Mouse (Mus musculus): ENCODE measurements around the gene Tpsb2. TPM values are rescaled to one million over a fixed set of nuclear protein-coding genes. Genes with fewer than 3 reads are reported as not detected.

Gene Tpsb2
- total RNA-seq (2014; rRNA removed) (0.28 and 1.8 TPM in 2 replicates), polyA plus RNA-seq (2015; fragmentation: Nextera tagmentation; extraction: Ambion mirVana) (0.60 and 1.0 TPM in 2 replicates)

GRCm38 (mm10) chr17:25366005-25366404 is at the start of gene Tpsb2:
Gene Tpsb2 (plus strand): TSS chr17:25366305.
- H3K4me1 ChIP-seq (ENCODE audit: insufficient read depth, low read length): no peaks in the 10 kb centered on the region
- H3K9ac ChIP-seq (replicated peaks; ENCODE audit: low read length, poor library complexity, severe bottlenecking): no peak within 1 kb of the TSS
- ATAC-seq (ENCODE audit: low FRiP score): no peak
- WGBS: 67% methylated on average over 2 of the region's 2 CpGs
- no peaks in the 10 kb centered on the region for H3K9me3 ChIP-seq (ENCODE audit: low read length)
- H3K4me3 ChIP-seq (ENCODE audit: low read depth, low read length): no peak within 1 kb of the TSS
- TF ChIP-seq CTCF (IDR thresholded peaks at IDR 0.05): no peak
- H3K27ac ChIP-seq (ENCODE audit: low read depth, low read length): no peak within 1 kb of the TSS
- no peak for DNase-seq (ENCODE audit: low spot score)
- no peak within 1 kb of the TSS for H3K4me2 ChIP-seq (ENCODE audit: low read depth, low read length, poor library complexity, severe bottlenecking)
- no peaks in the 10 kb centered on the region for H3K27me3 ChIP-seq (ENCODE audit: insufficient read depth, low read length)
- no peaks in the 10 kb centered on the region for H3K36me3 ChIP-seq (ENCODE audit: insufficient read depth, low read length)

DNA sequence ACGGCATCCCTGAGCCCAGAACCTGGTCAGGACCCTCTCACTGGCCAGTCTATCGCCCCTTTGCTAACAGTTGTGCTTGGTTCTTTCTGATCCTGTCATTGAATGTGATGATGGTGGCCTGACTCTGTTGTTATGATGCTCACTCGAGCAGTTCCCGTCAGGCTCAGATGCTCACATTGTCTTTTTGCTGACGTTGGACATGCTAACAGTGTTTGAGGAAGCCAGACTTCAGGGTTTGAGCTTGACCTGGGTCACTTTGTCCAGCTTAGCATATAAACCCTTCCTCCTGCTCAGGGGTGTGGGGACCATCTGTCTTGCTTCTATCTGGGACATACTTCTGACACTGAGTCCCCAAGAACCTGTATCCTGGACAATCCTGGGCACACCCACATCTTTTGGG is 47.8 kb upstream of the Tpsb2 start, which contains the start of gene Prss29:
Gene Prss29 (plus strand): TSS at position 301 of the 400 bp plus-strand sequence.
- Histone ChIP-seq H3K9me3 (ENCODE audit: low read length) (no peaks in the 10 kb centered on the region), H3K4me3 (ENCODE audit: low read depth, low read length) (no peak within 1 kb of the TSS), H3K9ac (replicated peaks; ENCODE audit: low read length, poor library complexity, severe bottlenecking) (no peak within 1 kb of the TSS), H3K4me2 (ENCODE audit: low read depth, low read length, poor library complexity, severe bottlenecking) (no peak within 1 kb of the TSS), H3K27me3 (ENCODE audit: insufficient read depth, low read length) (no peaks in the 10 kb centered on the region), H3K27ac (ENCODE audit: low read depth, low read length) (no peak within 1 kb of the TSS), H3K4me1 (ENCODE audit: insufficient read depth, low read length) (no peaks in the 10 kb centered on the region), H3K36me3 (ENCODE audit: insufficient read depth, low read length) (no peaks in the 10 kb centered on the region)
- 73% methylated on average over 5 of the region's 5 CpGs for WGBS
- no peak for DNase-seq (ENCODE audit: low spot score)
- ATAC-seq (ENCODE audit: low FRiP score): no peak
- TF ChIP-seq CTCF (IDR thresholded peaks at IDR 0.05): no peak

DNA sequence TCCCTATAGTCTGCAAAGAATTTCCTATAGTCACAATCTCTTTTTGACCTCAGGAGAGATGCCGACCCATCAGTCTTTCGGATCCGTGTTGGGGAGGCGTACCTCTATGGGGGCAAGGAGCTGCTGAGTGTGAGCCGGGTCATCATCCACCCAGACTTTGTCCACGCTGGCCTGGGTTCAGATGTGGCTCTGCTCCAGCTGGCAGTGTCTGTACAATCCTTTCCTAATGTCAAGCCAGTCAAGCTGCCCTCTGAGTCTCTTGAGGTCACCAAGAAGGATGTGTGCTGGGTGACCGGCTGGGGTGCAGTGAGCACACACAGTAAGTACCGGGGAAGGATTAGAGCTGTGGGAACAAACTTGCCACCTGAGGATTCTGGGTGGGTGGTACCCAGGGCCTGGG is 45.3 kb upstream of the Tpsb2 start:
- Histone ChIP-seq H3K27me3 (ENCODE audit: insufficient read depth, low read length) (no peaks in the 10 kb centered on the region), H3K9me3 (ENCODE audit: low read length) (no peaks in the 10 kb centered on the region), H3K27ac (ENCODE audit: low read depth, low read length) (no peak overlapping the region), H3K4me1 (ENCODE audit: insufficient read depth, low read length) (no peaks in the 10 kb centered on the region), H3K4me2 (ENCODE audit: low read depth, low read length, poor library complexity, severe bottlenecking) (no peak overlapping the region), H3K4me3 (ENCODE audit: low read depth, low read length) (no peak overlapping the region), H3K9ac (replicated peaks; ENCODE audit: low read length, poor library complexity, severe bottlenecking) (no peak overlapping the region), H3K36me3 (ENCODE audit: insufficient read depth, low read length) (no peaks in the 10 kb centered on the region)
- no peak for ATAC-seq (ENCODE audit: low FRiP score)
- no peak for TF ChIP-seq CTCF (IDR thresholded peaks at IDR 0.05)
- WGBS: 92% methylated on average over 8 of the region's 8 CpGs
- no peak for DNase-seq (ENCODE audit: low spot score)

DNA sequence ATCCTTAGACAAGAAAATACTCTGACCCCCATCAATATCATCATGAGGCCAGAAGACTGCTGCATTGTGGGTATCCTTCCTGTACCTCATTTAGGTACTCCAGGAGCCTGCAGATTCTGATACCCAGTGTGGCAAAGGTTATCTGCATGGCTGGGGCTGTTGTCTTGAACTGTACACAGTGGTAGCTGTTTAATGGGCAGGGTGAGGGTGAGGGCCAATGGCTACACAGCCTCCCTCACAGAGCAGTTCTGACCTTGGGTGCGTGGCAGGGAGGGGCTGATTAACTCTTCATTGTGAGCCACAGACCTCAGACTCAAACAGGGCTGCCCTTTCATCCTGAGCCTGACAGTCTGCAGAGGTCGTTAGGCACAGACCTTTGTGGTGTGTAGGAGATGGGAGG is 43.2 kb upstream of the Tpsb2 start:
- H3K4me2 ChIP-seq (ENCODE audit: low read depth, low read length, poor library complexity, severe bottlenecking): no peak overlapping the region
- TF ChIP-seq CTCF (IDR thresholded peaks at IDR 0.05): no peak
- DNase-seq (ENCODE audit: low spot score): no peak
- H3K4me3 ChIP-seq (ENCODE audit: low read depth, low read length): no peak overlapping the region
- H3K27ac ChIP-seq (ENCODE audit: low read depth, low read length): no peak overlapping the region
- no peaks in the 10 kb centered on the region for H3K4me1 ChIP-seq (ENCODE audit: insufficient read depth, low read length)
- H3K27me3 ChIP-seq (ENCODE audit: insufficient read depth, low read length): no peaks in the 10 kb centered on the region
- no peaks in the 10 kb centered on the region for H3K36me3 ChIP-seq (ENCODE audit: insufficient read depth, low read length)
- H3K9ac ChIP-seq (replicated peaks; ENCODE audit: low read length, poor library complexity, severe bottlenecking): no peak overlapping the region
- no peak for ATAC-seq (ENCODE audit: low FRiP score)
- no peaks in the 10 kb centered on the region for H3K9me3 ChIP-seq (ENCODE audit: low read length)
- 28% methylated on average over 2 of the region's 2 CpGs for WGBS

GRCm38 (mm10) chr17:25332321-25332720 is 33.8 kb upstream of the Tpsb2 start:
- Histone ChIP-seq H3K4me2 (ENCODE audit: low read depth, low read length, poor library complexity, severe bottlenecking) (no peak overlapping the region), H3K9ac (replicated peaks; ENCODE audit: low read length, poor library complexity, severe bottlenecking) (no peak overlapping the region), H3K4me1 (ENCODE audit: insufficient read depth, low read length) (no peaks in the 10 kb centered on the region), H3K9me3 (ENCODE audit: low read length) (no peaks in the 10 kb centered on the region), H3K27me3 (ENCODE audit: insufficient read depth, low read length) (0 out of 2 replicates have a peak, but pooled peaks cover 6% of the 10 kb centered on the region), H3K27ac (ENCODE audit: low read depth, low read length) (no peak overlapping the region), H3K36me3 (ENCODE audit: insufficient read depth, low read length) (no peaks in the 10 kb centered on the region), H3K4me3 (ENCODE audit: low read depth, low read length) (no peak overlapping the region)
- no peak for DNase-seq (ENCODE audit: low spot score)
- ATAC-seq (ENCODE audit: low FRiP score): no peak
- WGBS: 78% methylated on average over 9 of the region's 9 CpGs
- TF ChIP-seq CTCF (IDR thresholded peaks at IDR 0.05): no peak

GRCm38 (mm10) chr17:25333943-25334342 is 32.2 kb upstream of the Tpsb2 start:
- no peaks in the 10 kb centered on the region for H3K4me1 ChIP-seq (ENCODE audit: insufficient read depth, low read length)
- DNase-seq (ENCODE audit: low spot score) (peak; percentile 81), ATAC-seq (ENCODE audit: low FRiP score) (peak; percentile 52; the same call in 1 of the 2 replicates)
- 2% methylated on average over 8 of the region's 8 CpGs for WGBS
- H3K4me3 ChIP-seq (ENCODE audit: low read depth, low read length): no peak overlapping the region
- H3K4me2 ChIP-seq (ENCODE audit: low read depth, low read length, poor library complexity, severe bottlenecking): no peak overlapping the region
- peak; percentile 99 for TF ChIP-seq CTCF (IDR thresholded peaks at IDR 0.05)
- H3K9me3 ChIP-seq (ENCODE audit: low read length): no peaks in the 10 kb centered on the region
- no peak overlapping the region for H3K27ac ChIP-seq (ENCODE audit: low read depth, low read length)
- H3K9ac ChIP-seq (replicated peaks; ENCODE audit: low read length, poor library complexity, severe bottlenecking): no peak overlapping the region; the same call in 1 of the 2 replicates
- H3K27me3 ChIP-seq (ENCODE audit: insufficient read depth, low read length): 0 out of 2 replicates have a peak, but pooled peaks cover 6% of the 10 kb centered on the region
- no peaks in the 10 kb centered on the region for H3K36me3 ChIP-seq (ENCODE audit: insufficient read depth, low read length)

Measured in midbrain, postnatal 0 days (tissue).